Mouse (Mus musculus): ENCODE data around the gene Lfng.

The Lfng gene

GRCm38 (mm10) chr5:140594846-140595245 lies 12.3 kb upstream of the Lfng start:
- no peak for DNase-seq

- no peak for DNase-seq
These were observed 10.7 kb upstream of the Lfng start for GRCm38 (mm10) chr5:140596426-140596825.

- peak; percentile 71 for DNase-seq
These were observed 10.1 kb upstream of the Lfng start for GRCm38 (mm10) chr5:140596927-140597588.

- DNase-seq = no peak
These were observed 9.3 kb upstream of the Lfng start for GRCm38 (mm10) chr5:140597787-140598186.

- DNase-seq = no peak
These were observed 7.2 kb upstream of the Lfng start for GRCm38 (mm10) chr5:140599939-140600338.

- no peak for DNase-seq
These were observed 5.4 kb upstream of the Lfng start for GRCm38 (mm10) chr5:140601712-140602111.

- no peak for DNase-seq
These were observed 4.6 kb upstream of the Lfng start for GRCm38 (mm10) chr5:140602540-140602939.

GRCm38 (mm10) chr5:140604386-140604785 lies 2.7 kb upstream of the Lfng start:
- no peak for DNase-seq

- DNase-seq = no peak
These were observed 1.9 kb upstream of the Lfng start for GRCm38 (mm10) chr5:140605228-140605627.

GRCm38 (mm10) chr5:140606386-140606785 lies 734 bp upstream of the Lfng start:
- DNase-seq = no peak

GRCm38 (mm10) chr5:140607836-140608633 lies 915 bp downstream of the Lfng start:
- no peak for DNase-seq

GRCm38 (mm10) chr5:140608634-140609015 lies 1.5 kb downstream of the Lfng start:
- no peak for DNase-seq

GRCm38 (mm10) chr5:140609511-140610272 lies 2.6 kb downstream of the Lfng start:
- peak; percentile 46 for DNase-seq

- DNase-seq = peak; percentile 53
These were observed 3.3 kb downstream of the Lfng start for GRCm38 (mm10) chr5:140610273-140611011.

- DNase-seq = peak; percentile 68
These were observed 4.0 kb downstream of the Lfng start for GRCm38 (mm10) chr5:140611021-140611583.

GRCm38 (mm10) chr5:140611611-140612185 lies 4.6 kb downstream of the Lfng start:
- DNase-seq = peak; percentile 23

- DNase-seq = no peak
These were observed 5.1 kb downstream of the Lfng start for GRCm38 (mm10) chr5:140612191-140612590.

- no peak for DNase-seq
These were observed 7.0 kb downstream of the Lfng start for GRCm38 (mm10) chr5:140614141-140614540.

- no peak for DNase-seq
These were observed 7.7 kb downstream of the Lfng start for GRCm38 (mm10) chr5:140614837-140615236.

GRCm38 (mm10) chr5:140615321-140616109 lies 8.4 kb downstream of the Lfng start:
- DNase-seq = no peak

GRCm38 (mm10) chr5:140616110-140616503 lies 9.0 kb downstream of the Lfng start:
- no peak for DNase-seq
